In genomic region chr3:121637792-121638191, GRCm38 (mm10) we compare ENCODE assay signal across 27 mouse cellular contexts. TPM values are rescaled to one million over a fixed set of nuclear protein-coding genes. Genes with fewer than 3 reads are reported as not detected.
DNase-seq lines count a peak whose midpoint lies in the region; ATAC-seq and TF ChIP-seq lines count a peak whose summit lies in the region.
"Had no signal": no experiment of that assay in that cellular context is flagged by ENCODE, and none has a peak within 500 bp of the region (broad histone marks: within the 10 kb centered on the region; RNA-seq: fewer than 3 reads in every experiment).

No protein-coding gene starts in this region.

- no peak overlapping the region for H3K4me2 ChIP-seq in kidney, postnatal 0 days (ENCODE audit: low read length)
- H3K4me2 ChIP-seq: embryonic facial prominence, embryonic 15.5 days; hindbrain, embryonic 14.5 days had no signal

- ATAC-seq in kidney, postnatal 0 days (replicated peaks; ENCODE audit: low FRiP score, low read depth) = no peak
- ATAC-seq in monocyte, adult 5-6 weeks (replicated peaks; ENCODE audit: insufficient number of reproducible peaks, low FRiP score, low TSS enrichment, poor library complexity, severe bottlenecking) = 0 out of 2 replicates have a peak, but pooled peaks have one; percentile 52
- no peak for ATAC-seq in activated CD4-positive, CD25-positive, alpha-beta regulatory T cell, adult 4 months
- ATAC-seq: forebrain, embryonic 14.5 days had no signal

- H3K27ac ChIP-seq in kidney, adult 2 months (ENCODE audit: insufficient read depth, low read depth, low read length) = peak overlapping the region; percentile 8; the same call in 1 of the 2 replicates
- H3K27ac ChIP-seq in kidney, postnatal 0 days = peak overlapping the region; percentile 81
- H3K27ac ChIP-seq: embryonic facial prominence, embryonic 15.5 days; forebrain, embryonic 10.5 days; heart, embryonic 10.5 days; hindbrain, embryonic 14.5 days had no signal

- H3K36me3 ChIP-seq in kidney, adult 2 months (ENCODE audit: control insufficient read depth, insufficient read depth, low read length) = no peaks in the 10 kb centered on the region
- no peaks in the 10 kb centered on the region for H3K36me3 ChIP-seq in kidney, postnatal 0 days (ENCODE audit: insufficient read depth, low read length)
- H3K36me3 ChIP-seq: embryonic facial prominence, embryonic 15.5 days; forebrain, embryonic 10.5 days; heart, embryonic 10.5 days had no signal

- no peak for DNase-seq in kidney, adult 2 months
- no peak for DNase-seq in kidney, postnatal 36 days
- no peak for DNase-seq in kidney, postnatal 0 days (ENCODE audit: low spot score)
- no peak for DNase-seq in kidney, adult 18-20 months
- DNase-seq in adrenal gland, postnatal 14 days = no peak
- DNase-seq: adrenal gland, postnatal 25 days; cerebellum, adult 2 months; cerebellum, postnatal 10 days; embryo, embryonic 11 days; gastrocnemius, adult 2 months; gastrocnemius, postnatal 25 days; heart, adult 18-20 months; heart, postnatal 10 days had no signal

- WGBS in kidney, adult 2 months = 74% methylated on average over 5 of the region's 5 CpGs
- 65% methylated on average over 5 of the region's 5 CpGs for WGBS in kidney, postnatal 0 days

- no peak for TF ChIP-seq POLR2A in kidney, adult 2 months (IDR thresholded peaks at IDR 0.05; ENCODE audit: low read depth, low read length)

- no peak overlapping the region for H3K9ac ChIP-seq in kidney, postnatal 0 days (ENCODE audit: low read depth, low read length)
- H3K9ac ChIP-seq: embryonic facial prominence, embryonic 15.5 days; hindbrain, embryonic 14.5 days had no signal

- H3K4me1 ChIP-seq in kidney, adult 2 months (ENCODE audit: control insufficient read depth, insufficient read depth, low read length) = peaks cover 19% of the 10 kb centered on the region
- peaks cover 11% of the 10 kb centered on the region; the same call in 1 of the 2 replicates for H3K4me1 ChIP-seq in kidney, postnatal 0 days (replicated peaks; ENCODE audit: insufficient read depth, low read length)

- TF ChIP-seq CTCF in kidney, adult 2 months (conservative IDR thresholded peaks at IDR 0.05; ENCODE audit: insufficient read depth, insufficient read length, low read depth, low read length) = no peak
- no peak for TF ChIP-seq CTCF in kidney, postnatal 0 days (IDR thresholded peaks at IDR 0.05; ENCODE audit: low read depth)

- H3K27me3 ChIP-seq in kidney, adult 2 months (replicated peaks; ENCODE audit: control insufficient read depth, insufficient read depth, low read length) = no peaks in the 10 kb centered on the region
- no peaks in the 10 kb centered on the region for H3K27me3 ChIP-seq in kidney, postnatal 0 days (ENCODE audit: insufficient read depth, low read length)
- H3K27me3 ChIP-seq: embryonic facial prominence, embryonic 15.5 days had no signal

- H3K4me3 ChIP-seq in kidney, adult 2 months (ENCODE audit: insufficient read depth, low read depth, low read length) = no peak overlapping the region
- no peak overlapping the region for H3K4me3 ChIP-seq in kidney, postnatal 0 days (replicated peaks; ENCODE audit: low read depth, low read length)
- H3K4me3 ChIP-seq: embryonic facial prominence, embryonic 15.5 days; erythroblast, embryonic 14.5 days; forebrain, embryonic 10.5 days; gastrocnemius, adult 2 months; heart, embryonic 10.5 days had no signal

- H3K9me3 ChIP-seq in kidney, postnatal 0 days (replicated peaks; ENCODE audit: low read length) = no peaks in the 10 kb centered on the region
- H3K9me3 ChIP-seq: embryonic facial prominence, embryonic 15.5 days; forebrain, embryonic 10.5 days; heart, embryonic 10.5 days had no signal

RNA-seq across cellular contexts. Expression of gene 4930432M17Rik, which starts 32.8 kb away (rescaled TPM):
- not detected in 2 replicates for polyA plus RNA-seq in kidney, adult 2 months (2012; rRNA removed)
- not detected in 2 replicates for polyA plus RNA-seq in kidney, postnatal 0 days (2015; fragmentation: Nextera tagmentation; extraction: Ambion mirVana)
- not detected in 3 replicates for total RNA-seq in monocyte, adult 5-6 weeks (2017)
- not detected for polyA plus RNA-seq in activated CD4-positive, CD25-positive, alpha-beta regulatory T cell, adult 4 months (2017; shearing (Covaris generic))
- not detected in 2 replicates for total RNA-seq in adrenal gland, postnatal 14 days (2021)
- total RNA-seq: adrenal gland, adult 18-20 months; adrenal gland, postnatal 25 days; gastrocnemius, adult 2 months; gastrocnemius, postnatal 25 days; heart, adult 18-20 months; heart, postnatal 10 days; hematopoietic stem cell, adult 5-6 weeks; MEL had no signal
- polyA plus RNA-seq: C2C12; cerebellum, adult 2 months; embryonic facial prominence, embryonic 11.5 days; embryonic facial prominence, embryonic 15.5 days; erythroblast, embryonic 14.5 days; forebrain, embryonic 10.5 days; forebrain, embryonic 14.5 days; heart, embryonic 10.5 days; heart, embryonic 14.5 days; hindbrain, embryonic 14.5 days had no signal
